Mouse (Mus musculus): ENCODE measurements around the gene Rab2b. TPM values are rescaled to one million over a fixed set of nuclear protein-coding genes. Genes with fewer than 3 reads are reported as not detected.

Rab2b gene
- polyA plus RNA-seq, 1 experiment from 2014 or later = 6.9 TPM

GRCm38 (mm10) chr14:52284191-52284590, 4.8 kb upstream of the Rab2b start:
- Histone ChIP-seq H3K9me3 (ENCODE audit: control insufficient read depth, low read length) (no peaks in the 10 kb centered on the region), H3K4me1 (replicated peaks; ENCODE audit: control insufficient read depth, insufficient read depth) (no peaks in the 10 kb centered on the region; the same call in 1 of the 2 replicates), H3K9ac (ENCODE audit: low read length) (no peak overlapping the region), H3K4me3 (ENCODE audit: low read depth, low read length) (no peak overlapping the region), H3K4me2 (replicated peaks; ENCODE audit: low read depth) (no peak overlapping the region), H3K27ac (replicated peaks) (no peak overlapping the region), H3K36me3 (ENCODE audit: control insufficient read depth, insufficient read depth, low read length) (peaks cover 8% of the 10 kb centered on the region), H3K27me3 (ENCODE audit: control insufficient read depth, insufficient read depth, low read length) (no peaks in the 10 kb centered on the region)
- ATAC-seq (ENCODE audit: low FRiP score, low TSS enrichment) (no peak), DNase-seq (ENCODE audit: low spot score) (no peak)
- TF ChIP-seq EP300 (optimal IDR thresholded peaks at IDR 0.05) = no peak
- TF ChIP-seq CTCF (IDR thresholded peaks at IDR 0.05; ENCODE audit: low read depth) = no peak
- WGBS = 82% methylated on average over 3 of the region's 3 CpGs

- TF ChIP-seq CTCF (IDR thresholded peaks at IDR 0.05; ENCODE audit: low read depth) (no peak), EP300 (optimal IDR thresholded peaks at IDR 0.05) (no peak)
- ATAC-seq (ENCODE audit: low FRiP score, low TSS enrichment) (no peak), DNase-seq (ENCODE audit: low spot score) (no peak)
- Histone ChIP-seq H3K4me1 (replicated peaks; ENCODE audit: control insufficient read depth, insufficient read depth) (no peaks in the 10 kb centered on the region; the same call in 1 of the 2 replicates), H3K27me3 (ENCODE audit: control insufficient read depth, insufficient read depth, low read length) (no peaks in the 10 kb centered on the region), H3K4me3 (ENCODE audit: low read depth, low read length) (no peak overlapping the region), H3K27ac (replicated peaks) (no peak overlapping the region), H3K9ac (ENCODE audit: low read length) (no peak overlapping the region), H3K4me2 (replicated peaks; ENCODE audit: low read depth) (no peak overlapping the region), H3K9me3 (ENCODE audit: control insufficient read depth, low read length) (no peaks in the 10 kb centered on the region), H3K36me3 (ENCODE audit: control insufficient read depth, insufficient read depth, low read length) (peaks cover 8% of the 10 kb centered on the region)
- WGBS = 95% methylated on average over 5 of the region's 5 CpGs
Observed at GRCm38 (mm10) chr14:52283629-52284028, 4.3 kb upstream of the Rab2b start.

- 1% methylated on average over 21 of the region's 21 CpGs for WGBS
- H3K27me3 ChIP-seq (ENCODE audit: control insufficient read depth, insufficient read depth, low read length) = no peaks in the 10 kb centered on the region
- peak overlapping the region; percentile 92 for H3K9ac ChIP-seq (ENCODE audit: low read length)
- H3K4me3 ChIP-seq (ENCODE audit: low read depth, low read length) = peak overlapping the region; percentile 89
- peak overlapping the region; percentile 68 for H3K4me2 ChIP-seq (replicated peaks; ENCODE audit: low read depth)
- peaks cover 3% of the 10 kb centered on the region; the same call in 1 of the 2 replicates for H3K36me3 ChIP-seq (ENCODE audit: control insufficient read depth, insufficient read depth, low read length)
- DNase-seq (ENCODE audit: low spot score) (peak; percentile 52), ATAC-seq (ENCODE audit: low FRiP score, low TSS enrichment) (0 out of 2 replicates have a peak, but pooled peaks have one; percentile 8)
- no peaks in the 10 kb centered on the region; the same call in 1 of the 2 replicates for H3K4me1 ChIP-seq (replicated peaks; ENCODE audit: control insufficient read depth, insufficient read depth)
- TF ChIP-seq EP300 (optimal IDR thresholded peaks at IDR 0.05) (peak; percentile 36), CTCF (IDR thresholded peaks at IDR 0.05; ENCODE audit: low read depth) (no peak)
- no peaks in the 10 kb centered on the region for H3K9me3 ChIP-seq (ENCODE audit: control insufficient read depth, low read length)
- H3K27ac ChIP-seq (replicated peaks) = peak overlapping the region; percentile 92
Observed at GRCm38 (mm10) chr14:52279747-52280120, 389 bp upstream of the Rab2b start.

- H3K4me1 ChIP-seq (replicated peaks; ENCODE audit: control insufficient read depth, insufficient read depth) = no peaks in the 10 kb centered on the region; the same call in 1 of the 2 replicates
- no peak overlapping the region for H3K4me2 ChIP-seq (replicated peaks; ENCODE audit: low read depth)
- no peak overlapping the region for H3K4me3 ChIP-seq (ENCODE audit: low read depth, low read length)
- H3K9me3 ChIP-seq (ENCODE audit: control insufficient read depth, low read length) = no peaks in the 10 kb centered on the region
- no peak overlapping the region for H3K9ac ChIP-seq (ENCODE audit: low read length)
- ATAC-seq (ENCODE audit: low FRiP score, low TSS enrichment) (no peak), DNase-seq (ENCODE audit: low spot score) (no peak)
- no peaks in the 10 kb centered on the region for H3K27me3 ChIP-seq (ENCODE audit: control insufficient read depth, insufficient read depth, low read length)
- H3K36me3 ChIP-seq (ENCODE audit: control insufficient read depth, insufficient read depth, low read length) = peaks cover 3% of the 10 kb centered on the region; the same call in 1 of the 2 replicates
- H3K27ac ChIP-seq (replicated peaks) = no peak overlapping the region
- no peak for TF ChIP-seq CTCF (IDR thresholded peaks at IDR 0.05; ENCODE audit: low read depth)
- no peak for TF ChIP-seq EP300 (optimal IDR thresholded peaks at IDR 0.05)
- 98% methylated on average over 4 of the region's 4 CpGs for WGBS
Observed at GRCm38 (mm10) chr14:52277210-52277609, 2.1 kb downstream of the Rab2b start.

GRCm38 (mm10) chr14:52272781-52273180, 6.6 kb downstream of the Rab2b start:
- Histone ChIP-seq H3K36me3 (ENCODE audit: control insufficient read depth, insufficient read depth, low read length) (peaks cover 7% of the 10 kb centered on the region; the same call in 1 of the 2 replicates), H3K4me3 (ENCODE audit: low read depth, low read length) (no peak overlapping the region), H3K9ac (ENCODE audit: low read length) (no peak overlapping the region), H3K9me3 (ENCODE audit: control insufficient read depth, low read length) (no peaks in the 10 kb centered on the region), H3K4me1 (replicated peaks; ENCODE audit: control insufficient read depth, insufficient read depth) (no peaks in the 10 kb centered on the region), H3K27me3 (ENCODE audit: control insufficient read depth, insufficient read depth, low read length) (no peaks in the 10 kb centered on the region), H3K27ac (replicated peaks) (no peak overlapping the region), H3K4me2 (replicated peaks; ENCODE audit: low read depth) (no peak overlapping the region)
- ATAC-seq (ENCODE audit: low FRiP score, low TSS enrichment) = no peak
- WGBS = 63% methylated on average over 3 of the region's 3 CpGs
- DNase-seq (ENCODE audit: low spot score) = no peak
- no peak for TF ChIP-seq EP300 (optimal IDR thresholded peaks at IDR 0.05)
- no peak for TF ChIP-seq CTCF (IDR thresholded peaks at IDR 0.05; ENCODE audit: low read depth)

GRCm38 (mm10) chr14:52257484-52258213, 21.7 kb downstream of the Rab2b start, which contains the start of gene Chd8:
TSS of gene Chd8 (minus strand) at chr14:52257780.
- H3K4me3 ChIP-seq (ENCODE audit: low read depth, low read length) = peak within 1 kb of the TSS; percentile 81
- TF ChIP-seq EP300 (optimal IDR thresholded peaks at IDR 0.05) = peak; percentile 81
- TF ChIP-seq CTCF (IDR thresholded peaks at IDR 0.05; ENCODE audit: low read depth) = peak; percentile 88
- DNase-seq (ENCODE audit: low spot score) = peak; percentile 99

More at GRCm38 (mm10) chr14:52257484-52258213, 21.7 kb downstream of the Rab2b start, which contains the start of gene Chd8:
- Histone ChIP-seq H3K9me3 (ENCODE audit: control insufficient read depth, low read length) (no peaks in the 10 kb centered on the region), H3K9ac (ENCODE audit: low read length) (peak within 1 kb of the TSS; percentile 92), H3K4me1 (replicated peaks; ENCODE audit: control insufficient read depth, insufficient read depth) (no peaks in the 10 kb centered on the region), H3K36me3 (ENCODE audit: control insufficient read depth, insufficient read depth, low read length) (no peaks in the 10 kb centered on the region), H3K27ac (replicated peaks) (peak within 1 kb of the TSS; percentile 96), H3K4me2 (replicated peaks; ENCODE audit: low read depth) (peak within 1 kb of the TSS; percentile 58), H3K27me3 (ENCODE audit: control insufficient read depth, insufficient read depth, low read length) (no peaks in the 10 kb centered on the region)
- peak; percentile 100 for ATAC-seq (ENCODE audit: low FRiP score, low TSS enrichment)
- WGBS = under 1% methylated on average over 54 of the region's 54 CpGs

Measured in stomach, postnatal 0 days (tissue).